Mouse (Mus musculus) limb, embryonic 11.5 days (tissue): ENCODE results near the gene Pfas. TPM values are rescaled to one million over a fixed set of nuclear protein-coding genes. Genes with fewer than 3 reads are reported as not detected.
"Not testable (repeated sequence)": the region's sequence is repeated elsewhere in the genome, so short reads cannot be mapped to it uniquely, and the experiment has no call there.

Experiments used
- ATAC-seq: fragments of 200-750 bp; cut with Nextera tagmentation; 2 replicates; pipeline ENCODE4 v1.8.0; 2017; ENCODE audit warnings: low read depth; ENCODE audit not compliant: insufficient number of reproducible peaks, low FRiP score, low TSS enrichment
- DNase-seq: peaks from one replicate; pipeline ENCODE4 v3.0.0-alpha.2; 2015; ENCODE audit warnings: low spot score
- H3K27ac ChIP-seq: fragments of 300-500 bp; sonication (generic); replicated peaks from 2 replicates; pipeline ENCODE4 v1.5.1; 2014; ENCODE audit warnings: low read depth, mild to moderate bottlenecking, low read length
- H3K27me3 ChIP-seq: fragments of 300-500 bp; sonication (generic); 2 replicates; pipeline ENCODE4 v1.6.1; 2014; ENCODE audit warnings: mild to moderate bottlenecking, low read length, mixed read lengths; ENCODE audit not compliant: control insufficient read depth, insufficient read depth
- H3K36me3 ChIP-seq: fragments of 300-500 bp; sonication (generic); 2 replicates; pipeline ENCODE4 v1.6.1; 2014; ENCODE audit warnings: mild to moderate bottlenecking, low read length, moderate library complexity, mixed read lengths; ENCODE audit not compliant: control insufficient read depth, insufficient read depth
- H3K4me1 ChIP-seq: fragments of 300-500 bp; sonication (generic); 2 replicates; pipeline ENCODE4 v1.6.1; 2014; ENCODE audit warnings: low read length, mixed read lengths; ENCODE audit not compliant: control insufficient read depth, insufficient read depth
- H3K4me2 ChIP-seq: fragments of 300-500 bp; sonication (generic); 2 replicates; pipeline ENCODE4 v1.6.1; 2014; ENCODE audit warnings: low read depth, mild to moderate bottlenecking, moderate library complexity; ENCODE audit not compliant: severe bottlenecking
- H3K4me3 ChIP-seq: fragments of 300-500 bp; sonication (generic); 2 replicates; pipeline ENCODE4 v1.5.1; 2014; ENCODE audit warnings: low read depth, low read length
- H3K9ac ChIP-seq: fragments of 300-500 bp; sonication (generic); 2 replicates; pipeline ENCODE4 v1.6.1; 2014; ENCODE audit warnings: mild to moderate bottlenecking, low read length
- H3K9me3 ChIP-seq: fragments of 300-500 bp; sonication (generic); 2 replicates; pipeline ENCODE4 v1.6.1; 2016; ENCODE audit warnings: low read length; ENCODE audit not compliant: control insufficient read depth
- WGBS: fragments of 180-500 bp; shearing (Covaris S2); extraction: QIAGEN DNeasy Blood & Tissue Kit; methylation state at CpG from one replicate; pipeline ENCODE4 v1.1.7; 2014; 5-methylcytosine and 5-hydroxymethylcytosine counted together
- polyA plus RNA-seq: library from polyadenylated mRNA; unstranded; fragments of >200 nt; fragmentation: Nextera tagmentation; extraction: Ambion mirVana; gene quantifications from 2 replicates; pipeline ENCODE4 v1.2.1, GENCODE M21; 2014

Gene Pfas
- polyA plus RNA-seq, 1 experiment from 2014 or later: 43.6 TPM

DNA sequence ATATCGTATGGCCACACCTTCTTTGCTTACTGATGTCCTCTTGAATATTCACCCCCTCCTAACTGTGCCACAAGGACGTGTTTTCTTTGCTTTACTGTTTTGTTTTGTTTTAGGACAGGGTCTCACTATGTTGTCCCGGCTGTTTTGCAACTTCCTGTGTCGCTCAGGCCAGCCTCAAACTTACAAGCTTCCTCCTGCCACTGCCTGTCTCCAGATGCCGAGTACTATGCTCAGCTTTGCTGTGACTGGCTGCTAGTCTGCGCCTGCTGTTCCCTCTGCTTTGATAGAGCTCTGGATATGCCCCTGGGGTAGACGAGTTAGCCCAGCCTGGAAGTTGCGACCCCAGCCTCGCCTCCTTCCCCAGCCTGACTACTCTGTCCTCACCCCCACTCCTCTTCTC is 25.3 kb upstream of the Pfas start:
- Histone ChIP-seq H3K27me3 (no peaks in the 10 kb centered on the region), H3K9ac (no peak overlapping the region), H3K4me3 (no peak overlapping the region), H3K4me1 (peaks cover 6% of the 10 kb centered on the region; the same call in 1 of the 2 replicates), H3K4me2 (no peak overlapping the region), H3K9me3 (no peaks in the 10 kb centered on the region), H3K36me3 (peaks cover 21% of the 10 kb centered on the region), H3K27ac (no peak overlapping the region)
- WGBS: 82% methylated on average over 9 of the region's 9 CpGs
- no peak for ATAC-seq
- DNase-seq: no peak

DNA sequence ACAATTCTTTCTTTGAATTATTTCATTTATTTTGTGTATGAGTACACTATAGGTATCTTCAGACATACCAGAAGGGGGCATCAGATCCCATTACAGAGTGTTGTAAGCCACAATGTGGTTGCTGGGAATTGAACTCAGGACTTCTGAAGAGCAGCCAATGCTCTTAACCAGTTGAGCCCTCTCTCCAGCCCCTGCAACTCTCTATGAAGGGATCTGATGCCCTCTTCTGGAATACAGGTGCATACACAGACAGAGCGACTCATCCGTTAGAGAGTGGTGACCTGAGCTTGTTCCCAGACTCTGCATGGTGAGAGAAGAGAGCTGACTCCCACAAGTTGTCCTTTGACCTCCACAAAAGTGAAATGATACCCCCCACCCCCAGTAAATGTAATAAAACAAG is 20.5 kb upstream of the Pfas start:
- WGBS: 70% methylated on average over 2 of the region's 2 CpGs

DNA sequence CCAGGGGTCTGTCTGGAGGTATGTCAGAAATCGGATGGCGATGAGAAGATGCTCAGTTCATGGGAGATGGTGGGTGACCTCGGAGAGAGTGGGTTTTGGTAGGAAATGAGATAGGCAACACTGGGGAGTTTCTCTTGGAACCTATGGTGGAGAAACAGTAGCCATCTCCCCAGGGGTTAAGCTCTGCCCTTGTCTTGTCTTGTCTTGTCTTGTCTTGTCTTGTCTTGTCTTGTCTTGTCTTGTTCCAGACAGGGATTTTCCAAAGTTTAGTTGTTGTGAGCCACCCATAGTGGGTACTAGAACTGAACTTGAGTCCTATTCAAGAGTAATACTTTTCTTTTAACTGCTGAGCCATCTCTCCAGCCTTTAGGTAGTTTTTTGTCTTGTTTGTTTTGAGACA is 18.3 kb upstream of the Pfas start:
- no peaks in the 10 kb centered on the region for H3K9me3 ChIP-seq
- H3K27ac ChIP-seq: no peak overlapping the region
- no peaks in the 10 kb centered on the region for H3K27me3 ChIP-seq
- peaks cover 32% of the 10 kb centered on the region for H3K36me3 ChIP-seq
- 97% methylated on average over 3 of the region's 3 CpGs for WGBS
- H3K4me1 ChIP-seq: no peaks in the 10 kb centered on the region
- H3K9ac ChIP-seq: no peak overlapping the region
- DNase-seq (no peak), ATAC-seq (no peak)
- no peak overlapping the region for H3K4me2 ChIP-seq
- H3K4me3 ChIP-seq: no peak overlapping the region

More for the DNA sequence above, 20.5 kb upstream of the Pfas start:
- H3K9ac ChIP-seq: no peak overlapping the region
- no peak overlapping the region for H3K4me2 ChIP-seq
- ATAC-seq (no peak), DNase-seq (no peak)
- no peaks in the 10 kb centered on the region for H3K9me3 ChIP-seq
- no peaks in the 10 kb centered on the region for H3K27me3 ChIP-seq
- no peak overlapping the region for H3K27ac ChIP-seq
- peaks cover 25% of the 10 kb centered on the region for H3K36me3 ChIP-seq
- no peaks in the 10 kb centered on the region for H3K4me1 ChIP-seq
- H3K4me3 ChIP-seq: no peak overlapping the region

DNA sequence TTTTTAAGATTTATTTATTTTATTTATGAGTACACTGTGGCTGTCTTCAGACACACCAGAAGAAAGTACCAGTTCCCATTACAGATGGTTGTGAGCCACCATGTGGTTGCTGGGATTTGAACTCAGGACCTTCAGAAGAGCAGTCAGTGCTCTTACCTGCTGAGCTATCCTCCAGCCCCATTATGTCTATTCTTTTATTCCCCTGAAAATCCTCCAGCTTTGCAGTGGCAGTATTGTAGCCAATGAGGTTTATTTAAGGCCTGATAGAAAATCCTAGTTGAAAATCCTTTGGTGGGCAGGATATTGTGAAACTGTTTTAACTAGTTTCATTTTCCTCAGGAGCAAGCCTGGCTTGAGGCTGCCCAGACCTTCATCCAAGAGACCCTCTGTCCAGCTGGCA is 12.4 kb upstream of the Pfas start:
- Histone ChIP-seq H3K27me3 (no peaks in the 10 kb centered on the region), H3K36me3 (peaks cover 13% of the 10 kb centered on the region), H3K9me3 (no peaks in the 10 kb centered on the region), H3K4me1 (peaks cover 7% of the 10 kb centered on the region; the same call in 1 of the 2 replicates), H3K4me3 (no peak overlapping the region), H3K9ac (no peak overlapping the region), H3K27ac (no peak overlapping the region), H3K4me2 (no peak overlapping the region)
- ATAC-seq (no peak), DNase-seq (no peak)

DNA sequence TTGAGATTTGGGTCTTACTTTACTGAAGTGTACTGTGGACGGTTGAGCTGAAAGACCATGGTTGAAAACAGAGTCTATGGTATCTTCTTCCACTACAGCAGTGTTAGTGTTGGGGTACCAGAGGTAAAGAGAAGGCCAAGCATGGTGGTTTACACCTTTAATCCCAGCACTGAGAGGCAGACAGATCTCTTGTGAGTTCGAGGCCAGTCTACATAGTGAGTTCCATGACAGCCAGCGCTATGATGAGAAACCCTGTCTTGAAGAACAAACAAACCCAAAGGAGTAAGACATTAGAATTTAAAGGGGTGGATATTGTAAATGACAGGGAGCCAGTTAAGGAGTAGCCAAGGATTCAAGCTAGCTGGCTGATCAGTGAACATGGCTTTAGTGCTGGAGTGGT is 8.5 kb upstream of the Pfas start:
- Histone ChIP-seq H3K27ac (no peak overlapping the region), H3K9ac (peak overlapping the region; percentile 85), H3K4me3 (peak overlapping the region; percentile 60), H3K4me1 (peaks cover 7% of the 10 kb centered on the region; the same call in 1 of the 2 replicates), H3K4me2 (peak overlapping the region; percentile 64), H3K27me3 (no peaks in the 10 kb centered on the region), H3K36me3 (0 out of 2 replicates have a peak, but pooled peaks cover 3% of the 10 kb centered on the region), H3K9me3 (no peaks in the 10 kb centered on the region)
- 64% methylated on average over 3 of the region's 3 CpGs for WGBS
- no peak for DNase-seq
- ATAC-seq: no peak

DNA sequence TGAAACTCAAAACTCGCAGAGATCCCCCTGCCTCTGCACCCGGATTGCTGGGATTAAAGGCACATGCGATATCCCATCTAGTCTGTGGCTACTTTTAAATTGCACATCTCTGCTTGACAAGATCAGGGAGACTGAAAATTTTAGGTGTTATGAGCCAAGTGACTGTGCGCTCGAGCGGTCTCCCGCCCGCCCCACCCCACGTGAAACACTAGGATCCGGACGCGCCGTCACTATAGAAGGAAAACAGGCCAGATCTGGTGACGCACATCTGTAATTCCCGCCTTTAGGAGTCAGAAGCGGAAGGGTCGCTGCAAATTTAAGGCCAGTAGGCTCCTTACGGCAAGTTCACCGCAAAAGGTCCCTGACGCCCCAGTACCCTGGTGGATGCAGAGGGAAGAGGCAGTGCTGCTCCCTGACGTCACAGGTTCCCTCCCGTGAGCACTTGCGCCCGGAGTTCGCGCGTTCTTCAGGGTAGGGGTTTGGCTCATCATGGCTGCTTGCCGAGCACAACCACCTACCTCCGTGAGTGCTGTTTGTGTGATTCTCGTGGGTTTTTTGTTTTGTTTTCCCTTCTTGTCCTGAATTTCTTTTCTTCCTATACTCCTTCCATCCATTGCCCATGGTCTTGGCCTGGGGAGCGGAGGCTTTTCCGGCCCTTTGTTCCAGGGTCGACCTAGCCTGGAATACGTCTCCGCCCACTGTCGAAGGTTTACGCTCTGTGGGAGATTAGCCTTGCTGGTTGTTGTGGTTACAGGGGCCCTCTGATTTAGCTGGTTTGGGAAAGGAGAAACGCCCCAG is 7.6 kb upstream of the Pfas start, which contains the start of gene Ctc1:
TSS of gene Ctc1 (plus strand) at position 268 of the 798 bp plus-strand sequence.
- H3K36me3 ChIP-seq: 0 out of 2 replicates have a peak, but pooled peaks cover under 1% of the 10 kb centered on the region
- peak within 1 kb of the TSS; percentile 60 for H3K4me3 ChIP-seq
- no peaks in the 10 kb centered on the region for H3K9me3 ChIP-seq
- DNase-seq: peak; percentile 95
- H3K4me1 ChIP-seq: peaks cover 7% of the 10 kb centered on the region; the same call in 1 of the 2 replicates
- 4% methylated on average over 38 of the region's 38 CpGs for WGBS
- H3K4me2 ChIP-seq: peak within 1 kb of the TSS; percentile 64
- peak within 1 kb of the TSS; percentile 87 for H3K27ac ChIP-seq
- ATAC-seq: peak; percentile 97
- H3K27me3 ChIP-seq: no peaks in the 10 kb centered on the region
- peak within 1 kb of the TSS; percentile 85 for H3K9ac ChIP-seq

DNA sequence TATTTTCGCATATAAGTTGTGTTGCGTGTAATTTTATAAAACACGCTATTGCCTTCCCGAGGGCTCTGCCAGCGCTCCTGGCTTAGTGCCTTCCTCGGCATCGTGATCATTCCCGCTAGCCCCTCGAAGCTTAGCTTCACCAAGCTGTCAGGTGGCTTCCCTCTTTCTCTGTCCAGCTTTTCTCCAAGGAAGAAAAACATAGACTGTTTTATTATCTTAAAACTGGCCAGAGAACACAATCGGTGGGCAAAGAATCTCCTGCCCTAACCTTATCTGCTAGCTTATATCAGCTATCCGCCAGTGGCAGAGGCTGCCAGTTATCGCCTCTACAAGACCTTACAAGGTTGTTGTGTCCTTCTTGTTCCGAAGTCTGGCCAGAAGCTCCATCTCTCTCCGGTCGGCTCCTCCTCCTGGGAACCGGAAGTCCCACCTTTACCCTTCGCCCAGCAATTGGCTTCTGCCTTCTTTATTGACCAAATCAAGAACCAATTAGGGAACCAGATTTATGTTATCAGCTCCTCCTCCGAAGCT is 3.9 kb upstream of the Pfas start:
- under 1% methylated on average over 18 of the region's 18 CpGs for WGBS
- Histone ChIP-seq H3K4me3 (peak overlapping the region; percentile 51), H3K27me3 (no peaks in the 10 kb centered on the region), H3K9ac (peak overlapping the region; percentile 35), H3K27ac (0 out of 2 replicates have a peak overlapping the region, but pooled peaks have one; percentile 10), H3K36me3 (no peaks in the 10 kb centered on the region), H3K4me2 (peak overlapping the region; percentile 69), H3K9me3 (no peaks in the 10 kb centered on the region), H3K4me1 (peaks cover 9% of the 10 kb centered on the region; the same call in 1 of the 2 replicates)
- DNase-seq (peak; percentile 85), ATAC-seq (no peak)

DNA sequence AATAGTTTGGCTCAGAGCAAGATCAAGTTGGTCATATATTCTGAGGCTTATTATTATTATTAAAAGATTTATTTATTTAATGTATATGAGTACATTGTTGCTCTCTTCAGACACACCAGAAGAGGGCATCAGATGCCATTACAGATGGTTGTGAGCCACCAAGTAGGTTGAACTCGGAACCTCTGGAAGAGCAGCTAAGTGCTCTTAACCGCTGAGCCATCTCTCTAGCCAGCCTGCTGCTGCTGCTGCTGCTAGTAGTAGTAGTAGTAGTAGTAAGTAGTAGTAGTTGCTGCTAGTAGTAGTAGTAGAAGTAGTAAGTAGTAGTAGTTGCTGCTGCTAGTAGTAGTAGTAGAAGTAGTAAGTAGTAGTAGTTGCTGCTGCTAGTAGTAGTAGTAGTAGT is 3.2 kb upstream of the Pfas start:
- not testable (repeated sequence) for H3K9ac ChIP-seq
- 64% methylated on average over 2 of the region's 2 CpGs for WGBS

More for the DNA sequence above, 3.2 kb upstream of the Pfas start:
- not testable (repeated sequence) for ATAC-seq, H3K27ac ChIP-seq, H3K36me3 ChIP-seq, H3K4me1 ChIP-seq, DNase-seq, H3K27me3 ChIP-seq, H3K9me3 ChIP-seq
- peak overlapping the region; percentile 51 for H3K4me3 ChIP-seq
- peak overlapping the region; percentile 69 for H3K4me2 ChIP-seq
